Mouse (Mus musculus): ENCODE measurements at regions not wholly inside any gene's neighbourhood (a gene's known extent, or its start where the extent isn't known, plus 50 kb on each side); places are given as distances from the start of the nearest gene placed in this dataset.
"Not testable (repeated sequence)": the region's sequence is repeated elsewhere in the genome, so short reads cannot be mapped to it uniquely, and the experiment has no call there.

DNA sequence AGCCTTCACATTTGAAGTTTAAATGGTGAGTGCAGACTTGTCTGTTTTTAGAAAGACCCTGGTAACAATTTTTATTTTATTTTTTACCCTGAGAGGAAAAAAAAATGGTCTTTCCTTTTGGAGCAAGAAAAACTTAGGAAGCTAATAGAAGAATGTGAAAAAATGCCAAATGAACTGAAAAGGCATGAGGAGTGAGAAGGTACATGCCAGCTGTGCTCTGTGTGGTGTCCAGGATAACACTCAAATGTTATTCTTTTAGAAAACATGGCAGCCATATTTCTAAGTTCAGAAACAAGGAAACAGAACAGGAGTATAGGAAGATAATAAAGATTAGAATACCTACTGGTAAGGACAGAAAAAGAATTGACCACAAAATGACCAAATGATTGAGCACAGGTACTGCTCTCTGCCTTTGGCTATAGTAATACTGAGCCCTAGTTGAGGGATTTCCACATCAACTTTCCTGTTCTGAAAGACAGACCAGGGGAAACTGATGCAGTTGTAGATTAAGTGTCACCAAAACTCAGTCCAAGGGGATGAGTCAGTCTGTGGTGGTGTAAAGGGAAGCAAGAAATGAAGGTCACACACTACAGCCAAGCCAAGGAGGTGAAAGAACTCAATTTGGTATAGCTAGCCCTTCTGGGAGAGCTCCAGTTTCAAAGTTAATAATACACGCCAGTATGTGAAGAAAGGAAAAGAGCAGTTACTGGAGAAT is 758.5 kb downstream of the Robo2 start:
- in situ Hi-C loops (cut with MboI, MseI): no loop called here

GRCm38 (mm10) chr16:73647201-73647782 is 764.3 kb downstream of the Robo2 start:
- in situ Hi-C loops (cut with MboI, MseI): no loop called here

DNA sequence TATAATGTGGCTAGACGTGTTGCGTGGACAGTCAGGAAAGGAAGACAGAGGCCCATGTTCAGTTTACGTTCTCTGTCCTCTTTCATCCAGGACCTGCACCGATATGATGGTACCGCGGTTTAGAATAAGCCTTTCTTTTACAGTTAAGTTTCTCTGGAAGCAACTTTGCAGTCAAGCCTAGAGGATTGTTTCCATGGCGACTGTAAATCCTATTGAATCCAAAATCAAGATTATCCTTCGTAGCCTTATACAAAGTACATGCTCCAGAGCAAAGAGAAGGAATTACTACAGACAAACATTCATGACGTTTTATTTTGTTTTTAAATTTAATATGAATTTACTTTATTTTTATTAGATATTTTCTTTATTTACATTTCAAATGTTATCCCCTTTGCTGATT is 798.6 kb downstream of the Robo2 start:
- in situ Hi-C loops (cut with MboI, MseI): no loop called here

- in situ Hi-C loops (cut with MboI, MseI): loop anchor here (5.0 kb wide), 1 partner anchor 224 kb away; no protein-coding TSS in a partner anchor
These were observed 820.2 kb downstream of the Robo2 start for GRCm38 (mm10) chr16:73591421-73591820.

DNA sequence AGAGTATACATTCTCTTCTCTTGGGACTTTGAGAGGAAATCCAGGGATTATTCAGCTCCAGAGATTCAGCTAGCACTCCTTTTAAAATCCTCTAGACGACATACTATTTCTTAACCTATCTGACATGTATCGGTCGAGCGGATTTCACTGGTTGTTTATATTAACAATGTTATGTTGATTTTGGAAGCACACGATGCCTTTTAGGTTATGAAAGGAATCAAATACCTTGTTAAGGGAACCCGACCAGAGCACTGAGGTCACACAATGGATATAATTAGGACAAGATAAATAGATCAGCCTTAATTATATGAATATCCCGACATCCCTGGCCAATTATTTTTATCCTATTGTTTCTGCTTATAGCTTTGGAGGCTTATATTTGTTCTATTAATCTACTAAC is 850.4 kb downstream of the Robo2 start:
- in situ Hi-C loops (cut with MboI, MseI): no loop called here

DNA sequence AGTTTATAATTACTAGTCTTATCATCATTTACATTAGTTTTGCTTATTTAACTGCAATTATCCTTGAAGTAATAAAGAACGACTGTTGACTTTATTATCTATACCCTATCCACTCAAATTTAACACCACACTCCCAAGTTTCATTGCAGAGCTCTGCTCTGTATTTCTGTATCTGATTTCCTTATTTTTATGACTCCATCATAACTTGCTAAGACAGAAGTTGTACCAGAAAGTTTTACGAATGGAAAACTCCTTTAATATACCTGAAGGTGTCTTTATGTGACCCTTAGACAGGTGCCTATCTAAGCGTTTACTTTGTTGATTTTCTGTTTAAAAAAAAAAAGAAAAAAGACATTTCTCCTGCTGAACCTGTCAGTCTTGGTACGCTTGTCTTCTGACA is 854.7 kb downstream of the Robo2 start:
- in situ Hi-C loops (cut with MboI, MseI): no loop called here

GRCm38 (mm10) chr16:73543651-73544050 is 868.0 kb downstream of the Robo2 start:
- in situ Hi-C loops (cut with MboI, MseI): no loop called here

DNA sequence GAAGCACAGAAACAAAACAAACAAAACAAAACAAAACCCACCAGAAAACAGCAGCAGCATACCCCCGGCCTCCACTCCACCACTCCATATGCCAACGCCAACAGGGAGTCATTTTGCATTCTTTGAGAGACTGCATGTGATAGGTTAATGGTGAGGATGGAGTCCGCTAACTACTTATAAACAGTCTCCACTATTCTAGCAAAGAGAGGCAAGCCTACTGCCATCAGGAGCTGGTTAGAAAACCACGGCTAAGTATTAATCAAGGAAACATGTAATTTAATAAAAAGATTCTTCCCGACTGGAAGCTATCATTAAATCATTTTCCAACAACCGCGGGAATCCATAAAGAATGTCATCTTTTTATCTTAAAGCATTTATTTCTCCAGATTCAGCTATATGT is 873.6 kb downstream of the Robo2 start:
- in situ Hi-C loops (cut with MboI, MseI): no loop called here

DNA sequence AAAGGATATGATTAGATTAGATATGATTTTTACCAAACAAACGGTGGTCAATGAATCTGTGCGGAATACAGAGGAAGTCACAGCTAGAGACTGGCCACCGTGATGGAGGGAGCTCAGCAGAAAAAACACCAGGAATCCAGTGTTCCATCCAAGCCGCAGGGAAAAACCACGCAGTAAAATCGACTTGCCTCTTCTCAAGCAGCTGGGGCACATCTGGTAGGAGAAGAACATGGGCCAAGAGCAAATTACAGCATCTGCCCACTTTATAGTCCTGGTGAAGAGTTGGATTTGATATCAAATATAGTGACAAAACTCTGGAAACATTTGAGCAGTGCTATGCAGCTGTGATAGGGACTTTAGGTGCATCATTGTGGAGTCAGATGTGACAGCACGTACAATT is 874.1 kb downstream of the Robo2 start:
- in situ Hi-C loops (cut with MboI, MseI): no loop called here

DNA sequence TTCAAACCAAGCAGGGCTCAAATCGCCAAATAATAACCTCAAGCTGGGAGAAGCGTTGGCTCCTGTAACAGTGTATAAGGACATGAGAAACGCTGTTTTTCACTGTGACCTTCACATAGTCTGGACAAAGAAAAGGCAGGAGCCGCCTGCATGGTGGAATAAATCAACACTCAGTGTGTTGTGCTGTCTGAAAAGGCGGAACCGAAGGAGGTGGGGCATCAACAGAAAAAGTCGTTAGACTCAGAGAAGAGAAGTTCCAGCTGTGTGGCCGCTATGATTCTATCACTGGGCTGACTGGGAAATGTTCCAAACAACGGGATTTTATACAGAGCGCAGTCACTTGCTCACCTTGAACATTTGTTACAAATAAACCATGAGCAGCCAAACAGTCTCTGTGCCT is 881.4 kb downstream of the Robo2 start:
- in situ Hi-C loops (cut with MboI, MseI): no loop called here

DNA sequence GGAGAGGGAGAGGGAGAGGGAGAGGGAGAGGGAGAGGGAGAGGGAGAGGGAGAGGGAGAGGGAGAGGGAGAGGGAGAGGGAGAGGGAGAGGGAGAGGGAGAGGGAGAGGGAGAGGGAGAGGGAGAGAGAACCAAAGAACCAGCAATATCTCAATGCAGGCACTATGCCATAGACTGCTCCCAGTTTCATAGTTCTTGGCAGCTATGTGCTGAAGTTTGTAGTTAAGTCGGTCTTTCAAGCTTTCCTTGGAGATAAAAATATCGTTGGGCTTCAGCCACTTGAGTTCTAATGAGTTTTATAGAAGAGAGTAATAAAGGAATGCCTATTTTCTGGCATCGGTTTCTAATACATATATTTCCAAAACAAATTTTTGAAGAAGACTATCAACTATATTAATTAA is 888.7 kb downstream of the Robo2 start:
- in situ Hi-C loops (cut with MboI, MseI): not testable (repeated sequence)

- in situ Hi-C loops (cut with MboI, MseI): no loop called here
These were observed 906.9 kb downstream of the Robo2 start for GRCm38 (mm10) chr16:73504759-73505158.

GRCm38 (mm10) chr16:73498636-73499208 is 912.9 kb downstream of the Robo2 start:
- in situ Hi-C loops (cut with MboI, MseI): no loop called here

GRCm38 (mm10) chr16:73483214-73483856 is 928.3 kb downstream of the Robo2 start:
- in situ Hi-C loops (cut with MboI, MseI): no loop called here

GRCm38 (mm10) chr16:73482176-73482575 is 929.4 kb downstream of the Robo2 start:
- in situ Hi-C loops (cut with MboI, MseI): no loop called here

DNA sequence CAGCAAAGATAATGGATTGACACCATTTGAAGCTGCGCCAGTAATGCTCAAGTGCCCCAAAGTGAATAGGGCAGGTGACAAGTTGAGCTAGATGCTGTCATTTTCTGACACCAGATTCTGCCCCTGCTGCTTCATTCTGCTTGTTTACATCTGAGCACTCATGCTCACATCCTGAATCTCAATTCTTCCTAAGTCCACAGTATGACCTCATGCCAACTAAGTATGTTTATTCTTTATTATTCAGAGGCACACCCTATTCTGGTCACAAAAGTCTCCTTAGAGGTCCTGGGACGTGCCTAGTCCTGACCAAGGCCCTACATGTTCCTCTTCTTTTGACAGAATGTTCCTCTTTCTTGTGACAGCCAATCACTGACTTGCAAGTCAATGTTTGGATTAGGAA is 938.1 kb downstream of the Robo2 start:
- in situ Hi-C loops (cut with MboI, MseI): no loop called here

DNA sequence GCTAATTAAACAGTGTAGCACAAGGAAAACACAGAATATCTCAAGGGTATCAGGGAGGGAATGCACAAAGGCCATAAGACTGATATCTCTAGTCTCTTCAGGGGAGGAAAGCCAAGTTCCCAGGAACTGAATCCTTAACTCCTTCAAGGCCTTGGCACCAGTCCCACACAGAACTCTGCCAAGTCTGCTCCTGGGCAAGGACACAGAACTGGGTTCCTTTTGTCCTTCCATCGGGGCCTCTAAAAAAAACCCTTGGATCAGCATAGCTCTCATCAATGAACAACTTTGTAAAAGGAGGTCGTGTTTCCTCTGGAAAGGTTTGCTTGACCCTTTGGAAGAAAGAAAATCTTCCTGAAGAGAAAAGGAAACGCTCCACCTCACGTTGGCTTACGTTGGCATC is 940.1 kb downstream of the Robo2 start:
- in situ Hi-C loops (cut with MboI, MseI): no loop called here

DNA sequence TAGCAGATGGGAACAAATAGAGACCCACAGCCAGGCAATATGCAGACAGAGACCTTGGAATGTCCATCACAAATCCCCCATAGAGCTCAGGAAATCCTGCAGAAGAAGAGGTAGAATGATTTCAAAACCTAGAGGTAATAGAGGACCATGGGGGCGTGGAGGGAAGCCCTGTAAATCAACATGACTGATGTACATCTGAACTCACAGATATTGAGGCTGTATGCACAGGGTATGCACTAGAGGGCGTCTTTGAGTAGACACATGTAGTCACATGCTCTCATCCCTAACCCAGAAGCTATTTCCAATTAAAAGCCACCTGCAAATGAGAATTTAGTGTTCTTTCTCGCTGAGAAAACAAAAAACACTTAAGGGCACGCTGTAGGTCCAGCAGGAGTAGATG is 941.1 kb downstream of the Robo2 start:
- in situ Hi-C loops (cut with MboI, MseI): no loop called here

- in situ Hi-C loops (cut with MboI, MseI): loop anchor here (10.0 kb wide), 2 partner anchors 1141 to 1691 kb away; no protein-coding TSS in a partner anchor
These were observed 945.3 kb downstream of the Robo2 start for GRCm38 (mm10) chr16:73466296-73466695.

GRCm38 (mm10) chr16:73462516-73462915 is 949.1 kb downstream of the Robo2 start:
- in situ Hi-C loops (cut with MboI, MseI): loop anchor here (10.0 kb wide), 2 partner anchors 1138 to 1688 kb away; no protein-coding TSS in a partner anchor

DNA sequence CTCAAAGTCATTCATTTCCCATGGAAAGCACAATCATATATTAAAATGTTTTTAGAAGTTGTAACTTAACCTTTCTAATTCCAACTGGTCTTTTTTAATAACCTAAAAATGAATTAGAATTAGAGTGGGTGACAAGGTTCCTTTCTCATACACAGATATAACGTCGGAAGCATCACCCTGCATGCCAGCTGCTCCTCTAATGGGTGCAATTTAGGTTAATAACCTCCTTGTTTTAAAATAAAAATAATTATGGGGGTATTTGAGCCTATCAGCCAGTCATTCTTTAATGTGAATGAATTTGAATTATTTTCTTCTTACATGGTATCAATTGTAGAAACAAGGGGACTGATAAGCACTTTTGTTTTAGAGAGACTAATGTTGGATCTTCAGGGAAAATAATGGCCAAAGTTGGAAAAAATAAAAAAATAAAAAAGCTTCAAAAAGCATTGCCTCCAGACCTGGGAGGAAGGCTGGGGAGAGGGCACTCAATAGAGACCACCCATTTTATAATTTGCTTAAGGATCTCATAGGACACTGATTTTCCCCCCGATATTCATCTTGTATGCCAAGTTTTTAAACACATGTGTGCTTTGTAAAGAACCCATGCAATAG is 960.9 kb downstream of the Robo2 start:
- in situ Hi-C loops (cut with MboI, MseI): no loop called here

DNA sequence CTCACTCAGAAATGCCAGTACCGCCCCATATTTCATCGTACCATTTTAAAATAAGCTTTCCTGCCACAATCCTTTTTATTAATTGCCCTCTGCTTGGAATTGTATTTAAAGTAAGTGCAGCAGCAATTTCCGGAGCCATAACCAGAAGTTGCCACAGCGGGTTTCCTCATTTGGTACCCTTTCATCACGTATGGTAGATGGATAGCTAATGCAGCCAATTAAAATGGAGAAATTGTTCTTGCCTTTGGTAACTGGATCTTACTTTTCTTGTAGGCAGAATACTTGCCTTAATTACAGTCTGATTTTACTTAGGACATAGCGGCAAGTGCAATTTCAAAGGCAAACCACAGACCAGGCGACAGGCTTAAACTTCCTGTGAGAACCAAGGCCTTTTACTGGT is 961.8 kb downstream of the Robo2 start:
- in situ Hi-C loops (cut with MboI, MseI): no loop called here
